Mouse (Mus musculus) myocyte (in vitro differentiated cells): ENCODE measurements around the gene Prkcb. TPM values are rescaled to one million over a fixed set of nuclear protein-coding genes. Genes with fewer than 3 reads are reported as not detected.

ENCODE experiments used
- H3K27me3 ChIP-seq: one replicate; pipeline ENCODE4 v1.6.1; 2011; ENCODE audit not compliant: control insufficient read depth, insufficient read depth, insufficient read length
- H3K36me3 ChIP-seq: one replicate; pipeline ENCODE4 v1.6.1; 2011; ENCODE audit not compliant: control insufficient read depth, insufficient read depth
- H3K4me2 ChIP-seq: one replicate; pipeline ENCODE4 v1.6.1; 2011; ENCODE audit warnings: low read depth, control low read depth
- H3K4me3 ChIP-seq: one replicate; pipeline ENCODE4 v1.5.1; 2011; ENCODE audit warnings: mild to moderate bottlenecking, control low read depth, moderate library complexity
- H3K79me2 ChIP-seq: one replicate; pipeline ENCODE4 v1.6.1; 2011; ENCODE audit not compliant: control insufficient read depth, insufficient read depth
- H3ac ChIP-seq: one replicate; pipeline ENCODE4 v1.6.1; 2011; ENCODE audit not compliant: control insufficient read depth, insufficient read length
- CEBPB ChIP-seq: IDR thresholded peaks from 2 replicates; pipeline ENCODE4 v1.6.1; 2011; ENCODE audit warnings: mild to moderate bottlenecking, moderate library complexity; ENCODE audit not compliant: poor library complexity, insufficient read depth, severe bottlenecking
- E2F4 ChIP-seq: IDR thresholded peaks from one replicate; pipeline ENCODE4 v1.6.1; 2011; ENCODE audit warnings: mild to moderate bottlenecking, control low read depth, moderate library complexity; ENCODE audit not compliant: insufficient read depth
- MAX ChIP-seq: IDR thresholded peaks from one replicate; pipeline ENCODE4 v1.6.1; 2011; ENCODE audit warnings: low read depth, mild to moderate bottlenecking, control low read depth
- MYOD1 ChIP-seq, 3 experiments: IDR thresholded peaks; one replicate each; pipeline ENCODE4 v1.6.1; 2011; ENCODE audit warnings: control low read depth in 2 of 3, low read depth in 2 of 3, mild to moderate bottlenecking in 2 of 3, moderate library complexity in 1 of 3; ENCODE audit not compliant: insufficient read length in 2 of 3, control insufficient read depth in 1 of 3
- MYOG ChIP-seq, 3 experiments: IDR thresholded peaks; one replicate each; pipeline ENCODE4 v1.6.1; 2011; ENCODE audit warnings: control low read depth in 2 of 3, low read depth in 2 of 3, mild to moderate bottlenecking in 2 of 3; ENCODE audit not compliant: insufficient read length in 2 of 3, control insufficient read depth in 1 of 3, insufficient read depth in 1 of 3
- POLR2A ChIP-seq: IDR thresholded peaks from one replicate; pipeline ENCODE4 v1.6.1; 2011; ENCODE audit warnings: low read depth, mild to moderate bottlenecking, control low read depth, moderate library complexity; ENCODE audit not compliant: insufficient read length
- POLR2AphosphoS2 ChIP-seq: IDR thresholded peaks from one replicate; pipeline ENCODE4 v1.6.1; 2011; ENCODE audit warnings: low read depth, control low read depth; ENCODE audit not compliant: insufficient read length
- REST ChIP-seq: IDR thresholded peaks from one replicate; pipeline ENCODE4 v1.6.1; 2011; ENCODE audit warnings: mild to moderate bottlenecking, control low read depth, moderate library complexity; ENCODE audit not compliant: insufficient read depth, insufficient read length
- SRF ChIP-seq: IDR thresholded peaks from one replicate; pipeline ENCODE4 v1.6.1; 2011; ENCODE audit warnings: low read depth; ENCODE audit not compliant: control insufficient read depth, insufficient read length
- TCF12 ChIP-seq: IDR thresholded peaks from one replicate; pipeline ENCODE4 v1.6.1; 2011; ENCODE audit warnings: mild to moderate bottlenecking, control low read depth; ENCODE audit not compliant: poor library complexity, insufficient read depth, severe bottlenecking
- TCF3 ChIP-seq: IDR thresholded peaks from one replicate; pipeline ENCODE4 v1.6.1; 2011; ENCODE audit warnings: low read depth, control low read depth; ENCODE audit not compliant: insufficient read length
- USF1 ChIP-seq: IDR thresholded peaks from one replicate; pipeline ENCODE4 v1.6.1; 2011; ENCODE audit warnings: low read depth, mild to moderate bottlenecking, control low read depth, moderate library complexity
- polyA plus RNA-seq: library from polyadenylated mRNA; unstranded; fragments of >200 nt; fragmentation: generic; extraction: Trizol; gene quantifications from one replicate; pipeline ENCODE4 v1.2.1, GENCODE M21; 2012; ENCODE audit warnings: missing spikeins

The Prkcb gene
- polyA plus RNA-seq, 1 experiment, result 2.2 TPM

GRCm38 (mm10) chr7:122347433-122347832 is 58.9 kb downstream of the Prkcb start:
- TF ChIP-seq REST, result no peak
- TF ChIP-seq TCF12, result no peak
- no peak for TF ChIP-seq POLR2AphosphoS2
- TF ChIP-seq SRF, result no peak
- no peak for TF ChIP-seq MYOG (IDR thresholded peaks at IDR 0.05; ENCODE audit: control insufficient read depth in 1 of 3, insufficient read depth in 1 of 3, insufficient read length in 2 of 3, low read depth in 2 of 3)
- TF ChIP-seq E2F4, result no peak
- no peak for TF ChIP-seq USF1
- no peak for TF ChIP-seq CEBPB
- TF ChIP-seq MYOD1 (IDR thresholded peaks at IDR 0.05; ENCODE audit: control insufficient read depth in 1 of 3, insufficient read length in 2 of 3, low read depth in 2 of 3), result no peak
- no peak for TF ChIP-seq MAX
- TF ChIP-seq TCF3, result no peak
- no peak for TF ChIP-seq POLR2A
- H3K36me3 ChIP-seq, result no peaks in the 10 kb centered on the region
- no peak overlapping the region for H3ac ChIP-seq
- no peaks in the 10 kb centered on the region for H3K79me2 ChIP-seq
- H3K27me3 ChIP-seq, result no peaks in the 10 kb centered on the region
- no peak overlapping the region for H3K4me3 ChIP-seq
- H3K4me2 ChIP-seq, result no peak overlapping the region

GRCm38 (mm10) chr7:122349961-122350360 is 61.4 kb downstream of the Prkcb start:
- no peaks in the 10 kb centered on the region for H3K79me2 ChIP-seq
- TF ChIP-seq MAX (no peak), POLR2AphosphoS2 (no peak), SRF (no peak), MYOG (IDR thresholded peaks at IDR 0.05; ENCODE audit: control insufficient read depth in 1 of 3, insufficient read depth in 1 of 3, insufficient read length in 2 of 3, low read depth in 2 of 3) (no peak), POLR2A (no peak), USF1 (no peak), MYOD1 (IDR thresholded peaks at IDR 0.05; ENCODE audit: control insufficient read depth in 1 of 3, insufficient read length in 2 of 3, low read depth in 2 of 3) (no peak), TCF12 (no peak), TCF3 (no peak), CEBPB (no peak), E2F4 (no peak), REST (no peak)

GRCm38 (mm10) chr7:122350741-122351140 is 62.2 kb downstream of the Prkcb start:
- H3K79me2 ChIP-seq, result no peaks in the 10 kb centered on the region
- H3K36me3 ChIP-seq, result no peaks in the 10 kb centered on the region
- no peak overlapping the region for H3ac ChIP-seq
- TF ChIP-seq CEBPB, result no peak
- no peak for TF ChIP-seq SRF
- TF ChIP-seq REST, result no peak
- TF ChIP-seq POLR2A, result no peak
- no peak for TF ChIP-seq POLR2AphosphoS2
- no peak for TF ChIP-seq MYOD1 (IDR thresholded peaks at IDR 0.05; ENCODE audit: control insufficient read depth in 1 of 3, insufficient read length in 2 of 3, low read depth in 2 of 3)
- TF ChIP-seq E2F4, result no peak
- TF ChIP-seq MYOG (IDR thresholded peaks at IDR 0.05; ENCODE audit: control insufficient read depth in 1 of 3, insufficient read depth in 1 of 3, insufficient read length in 2 of 3, low read depth in 2 of 3), result no peak
- no peak for TF ChIP-seq USF1
- no peak for TF ChIP-seq MAX
- TF ChIP-seq TCF3, result no peak
- TF ChIP-seq TCF12, result no peak
- no peak overlapping the region for H3K4me2 ChIP-seq
- no peak overlapping the region for H3K4me3 ChIP-seq
- no peaks in the 10 kb centered on the region for H3K27me3 ChIP-seq

More at GRCm38 (mm10) chr7:122349961-122350360, 61.4 kb downstream of the Prkcb start:
- Histone ChIP-seq H3K36me3 (no peaks in the 10 kb centered on the region), H3K27me3 (no peaks in the 10 kb centered on the region), H3ac (no peak overlapping the region), H3K4me3 (no peak overlapping the region), H3K4me2 (no peak overlapping the region)

- Histone ChIP-seq H3K27me3 (no peaks in the 10 kb centered on the region), H3K79me2 (no peaks in the 10 kb centered on the region), H3K4me3 (no peak overlapping the region), H3K36me3 (no peaks in the 10 kb centered on the region), H3K4me2 (no peak overlapping the region), H3ac (no peak overlapping the region)
- TF ChIP-seq POLR2A (no peak), E2F4 (no peak), MAX (no peak), MYOG (IDR thresholded peaks at IDR 0.05; ENCODE audit: control insufficient read depth in 1 of 3, insufficient read depth in 1 of 3, insufficient read length in 2 of 3, low read depth in 2 of 3) (no peak), USF1 (no peak), TCF3 (no peak), REST (no peak), CEBPB (no peak), SRF (no peak)
Observed at GRCm38 (mm10) chr7:122351816-122352215, 63.3 kb downstream of the Prkcb start.
